Mouse (Mus musculus) lung, postnatal 0 days (tissue): ENCODE data around the gene Hs3st3a1. TPM values are rescaled to one million over a fixed set of nuclear protein-coding genes. Genes with fewer than 3 reads are reported as not detected.

Experiments used
- ATAC-seq: fragments of 200-750 bp; cut with Nextera tagmentation; 2 replicates; pipeline ENCODE4 v1.8.0; 2017; ENCODE audit warnings: moderate library complexity
- DNase-seq: peaks from one replicate; pipeline ENCODE4 v3.0.0-alpha.2; 2016; ENCODE audit warnings: low spot score
- H3K27ac ChIP-seq: fragments of 300-500 bp; sonication (generic); 2 replicates; pipeline ENCODE4 v1.5.1; 2014; ENCODE audit warnings: antibody characterized with exemption, mild to moderate bottlenecking, low read length, mixed read lengths
- H3K27me3 ChIP-seq: fragments of 300-500 bp; sonication (generic); replicated peaks from 2 replicates; pipeline ENCODE4 v1.6.1; 2014; ENCODE audit warnings: low read length, mixed read lengths; ENCODE audit not compliant: insufficient read depth
- H3K36me3 ChIP-seq: fragments of 300-500 bp; sonication (generic); 2 replicates; pipeline ENCODE4 v1.6.1; 2014; ENCODE audit warnings: low read length, mixed read lengths; ENCODE audit not compliant: insufficient read depth
- H3K4me1 ChIP-seq: fragments of 300-500 bp; sonication (generic); 2 replicates; pipeline ENCODE4 v1.6.1; 2014; ENCODE audit warnings: antibody characterized with exemption, low read depth, low read length, mixed read lengths; ENCODE audit not compliant: insufficient read depth
- H3K4me2 ChIP-seq: fragments of 300-500 bp; sonication (generic); replicated peaks from 2 replicates; pipeline ENCODE4 v1.6.1; 2014; ENCODE audit warnings: low read depth, mild to moderate bottlenecking, low read length, moderate library complexity, mixed read lengths
- H3K4me3 ChIP-seq: fragments of 300-500 bp; sonication (generic); 2 replicates; pipeline ENCODE4 v1.5.1; 2014; ENCODE audit warnings: low read depth, low read length
- H3K9ac ChIP-seq: fragments of 300-500 bp; sonication (generic); replicated peaks from 2 replicates; pipeline ENCODE4 v1.6.1; 2014; ENCODE audit warnings: low read depth, mild to moderate bottlenecking
- H3K9me3 ChIP-seq: fragments of 300-500 bp; sonication (generic); 2 replicates; pipeline ENCODE4 v1.6.1; 2016; ENCODE audit warnings: low read length, mixed read lengths
- CTCF ChIP-seq: IDR thresholded peaks from 2 replicates; pipeline ENCODE4 v1.5.1; 2016; ENCODE audit warnings: antibody characterized with exemption, mild to moderate bottlenecking
- EP300 ChIP-seq: IDR thresholded peaks from 2 replicates; pipeline ENCODE4 v1.6.1; 2016; ENCODE audit warnings: antibody characterized with exemption, mild to moderate bottlenecking, control low read depth
- WGBS: fragments of 180-500 bp; shearing (Covaris S2); extraction: QIAGEN DNeasy Blood & Tissue Kit; methylation state at CpG from one replicate; pipeline ENCODE4 v1.1.7; 2014; 5-methylcytosine and 5-hydroxymethylcytosine counted together
- polyA plus RNA-seq: library from polyadenylated mRNA; unstranded; fragments of >200 nt; fragmentation: Nextera tagmentation; extraction: Ambion mirVana; gene quantifications from 2 replicates; pipeline ENCODE4 v1.2.1, GENCODE M21; 2015

The Hs3st3a1 gene
- polyA plus RNA-seq, result 0.25 and 0.26 TPM in 2 replicates

- Histone ChIP-seq H3K4me3 (peak within 1 kb of the TSS; percentile 42), H3K4me1 (peaks cover 15% of the 10 kb centered on the region), H3K9ac (peak within 1 kb of the TSS; percentile 13), H3K27me3 (peaks cover 22% of the 10 kb centered on the region), H3K27ac (no peak within 1 kb of the TSS), H3K4me2 (peak within 1 kb of the TSS; percentile 88), H3K36me3 (no peaks in the 10 kb centered on the region), H3K9me3 (no peaks in the 10 kb centered on the region)
- TF ChIP-seq CTCF (no peak), EP300 (no peak)
- peak; percentile 87 for ATAC-seq
- peak; percentile 77 for DNase-seq
- WGBS, result under 1% methylated on average over 30 of the region's 36 CpGs
These were observed at the start of gene Hs3st3a1 for GRCm38 (mm10) chr11:64434611-64435545. Gene Hs3st3a1 (plus strand): TSS chr11:64435332.

DNA sequence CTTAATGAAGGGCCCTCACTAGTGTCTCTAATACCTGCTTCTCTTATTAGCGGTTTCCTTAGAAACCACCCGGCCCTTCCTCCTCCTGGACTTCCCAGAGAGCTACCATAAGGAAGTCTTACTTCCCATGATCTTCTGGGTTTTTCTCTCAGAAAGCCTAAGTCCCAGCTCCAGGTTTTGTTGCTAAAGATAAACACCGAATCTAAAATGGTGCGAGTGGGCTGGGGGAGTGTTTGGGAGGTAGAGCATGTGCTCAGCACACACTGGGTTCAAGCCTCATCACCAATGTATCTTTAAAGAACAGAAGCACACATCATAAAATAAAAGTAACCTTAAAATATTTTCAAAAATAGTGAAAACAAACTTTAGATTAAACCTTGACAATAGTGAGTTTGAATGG is 48.8 kb upstream of the Hs3st3a1 start:
- Histone ChIP-seq H3K9ac (no peak overlapping the region), H3K27ac (no peak overlapping the region), H3K36me3 (no peaks in the 10 kb centered on the region), H3K9me3 (no peaks in the 10 kb centered on the region), H3K4me3 (no peak overlapping the region), H3K27me3 (no peaks in the 10 kb centered on the region), H3K4me2 (no peak overlapping the region), H3K4me1 (no peaks in the 10 kb centered on the region)
- DNase-seq (no peak), ATAC-seq (no peak)
- 80% methylated on average over 4 of the region's 4 CpGs for WGBS
- TF ChIP-seq CTCF (no peak), EP300 (no peak)

DNA sequence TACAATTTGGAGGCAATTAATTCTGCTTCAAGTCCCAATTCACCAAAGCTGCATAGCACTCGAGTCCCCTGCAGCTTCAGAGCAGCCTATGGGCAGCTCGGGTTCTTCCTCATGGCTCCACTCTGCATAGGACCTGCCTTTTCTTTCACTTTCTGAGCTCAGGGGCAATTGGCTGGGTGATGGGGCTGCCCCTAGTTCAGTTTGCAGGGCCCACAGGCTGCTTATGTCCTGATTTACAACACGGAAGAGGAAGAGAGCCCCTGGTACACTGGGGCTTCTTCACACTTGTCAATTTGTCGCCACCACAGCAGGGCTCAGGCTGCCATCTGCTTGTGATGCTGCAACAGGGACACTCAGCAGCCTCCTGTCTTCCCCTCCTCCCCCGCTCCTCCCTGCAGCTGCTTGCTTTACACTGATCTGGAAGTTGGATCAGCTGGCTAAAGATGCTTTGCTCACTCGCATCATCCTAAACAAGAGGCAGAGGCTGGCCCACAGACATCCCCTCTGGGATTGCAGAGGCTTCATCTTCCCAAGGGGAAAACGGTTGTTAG is 38.7 kb upstream of the Hs3st3a1 start:
- TF ChIP-seq EP300 (no peak), CTCF (no peak)
- DNase-seq (peak; percentile 6), ATAC-seq (0 out of 2 replicates have a peak, but pooled peaks have one; percentile 17)
- H3K27ac ChIP-seq, result no peak overlapping the region
- peak overlapping the region; percentile 37; the same call in 1 of the 2 replicates for H3K4me2 ChIP-seq
- H3K36me3 ChIP-seq, result no peaks in the 10 kb centered on the region
- no peaks in the 10 kb centered on the region for H3K9me3 ChIP-seq
- H3K9ac ChIP-seq, result no peak overlapping the region
- WGBS, result 12% methylated on average over 7 of the region's 7 CpGs
- no peaks in the 10 kb centered on the region for H3K4me1 ChIP-seq
- 0 out of 2 replicates have a peak, but pooled peaks cover 4% of the 10 kb centered on the region for H3K27me3 ChIP-seq
- H3K4me3 ChIP-seq, result no peak overlapping the region; the same call in 1 of the 2 replicates

- no peaks in the 10 kb centered on the region for H3K4me1 ChIP-seq
- WGBS, result 64% methylated on average over 6 of the region's 6 CpGs
- H3K36me3 ChIP-seq, result no peaks in the 10 kb centered on the region
- no peak for ATAC-seq
- 0 out of 2 replicates have a peak, but pooled peaks cover 4% of the 10 kb centered on the region for H3K27me3 ChIP-seq
- no peak for DNase-seq
- no peak overlapping the region for H3K27ac ChIP-seq
- H3K9me3 ChIP-seq, result no peaks in the 10 kb centered on the region
- TF ChIP-seq CTCF (no peak), EP300 (no peak)
- H3K4me3 ChIP-seq, result no peak overlapping the region
- no peak overlapping the region for H3K4me2 ChIP-seq
- no peak overlapping the region for H3K9ac ChIP-seq
These were observed 38.2 kb upstream of the Hs3st3a1 start for GRCm38 (mm10) chr11:64396949-64397348.

- no peak overlapping the region for H3K4me2 ChIP-seq
- no peak overlapping the region for H3K4me3 ChIP-seq
- no peaks in the 10 kb centered on the region for H3K36me3 ChIP-seq
- H3K9me3 ChIP-seq, result no peaks in the 10 kb centered on the region
- DNase-seq (no peak), ATAC-seq (no peak)
- 0 out of 2 replicates have a peak, but pooled peaks cover 4% of the 10 kb centered on the region for H3K27me3 ChIP-seq
- H3K27ac ChIP-seq, result no peak overlapping the region
- no peak overlapping the region for H3K9ac ChIP-seq
- WGBS, result 78% methylated on average over 3 of the region's 3 CpGs
- TF ChIP-seq EP300 (no peak), CTCF (no peak)
- H3K4me1 ChIP-seq, result no peaks in the 10 kb centered on the region
These were observed 37.5 kb upstream of the Hs3st3a1 start for GRCm38 (mm10) chr11:64397612-64398011.

DNA sequence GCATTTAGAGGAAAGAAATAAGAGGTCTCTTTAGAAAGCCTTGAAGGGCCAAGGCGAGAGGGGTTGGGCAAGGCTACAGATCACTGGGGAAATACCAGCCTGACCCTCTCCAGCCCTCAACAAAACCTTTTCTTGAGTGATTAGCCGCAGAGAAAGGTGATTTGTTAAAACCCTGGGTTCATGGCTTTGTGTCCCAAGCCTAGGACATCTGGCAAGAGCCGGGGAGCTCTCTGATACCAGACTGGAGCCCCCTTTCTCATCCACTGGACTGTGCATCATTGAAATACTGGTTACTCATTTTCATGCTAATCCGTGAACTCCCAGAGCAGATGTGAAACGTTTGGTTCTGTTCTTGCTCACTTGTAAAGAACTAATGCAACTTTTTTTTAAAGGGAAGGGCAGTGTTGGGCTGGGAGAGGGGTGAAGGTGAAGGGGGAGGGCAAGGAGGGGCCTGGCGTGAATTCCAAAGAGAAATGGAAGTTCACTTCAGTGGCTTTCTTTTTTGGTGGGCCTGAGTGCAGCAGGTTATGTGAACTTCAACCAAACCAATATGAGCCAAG is 34.5 kb upstream of the Hs3st3a1 start:
- Histone ChIP-seq H3K4me2 (no peak overlapping the region), H3K4me1 (no peaks in the 10 kb centered on the region), H3K27ac (no peak overlapping the region), H3K9me3 (no peaks in the 10 kb centered on the region), H3K36me3 (no peaks in the 10 kb centered on the region), H3K27me3 (0 out of 2 replicates have a peak, but pooled peaks cover 4% of the 10 kb centered on the region), H3K9ac (no peak overlapping the region), H3K4me3 (no peak overlapping the region)
- WGBS, result 62% methylated on average over 6 of the region's 6 CpGs
- no peak for TF ChIP-seq CTCF
- no peak for TF ChIP-seq EP300
- DNase-seq (no peak), ATAC-seq (no peak)
